Mouse (Mus musculus) myocyte (in vitro differentiated cells): Measurements from ENCODE around the gene Iqsec3. TPM values are rescaled to one million over a fixed set of nuclear protein-coding genes. Genes with fewer than 3 reads are reported as not detected.

Experiments used
- H3K27me3 ChIP-seq: one replicate; pipeline ENCODE4 v1.6.1; 2011; ENCODE audit not compliant: control insufficient read depth, insufficient read depth, insufficient read length
- H3K36me3 ChIP-seq: one replicate; pipeline ENCODE4 v1.6.1; 2011; ENCODE audit not compliant: control insufficient read depth, insufficient read depth
- H3K4me2 ChIP-seq: one replicate; pipeline ENCODE4 v1.6.1; 2011; ENCODE audit warnings: low read depth, control low read depth
- H3K4me3 ChIP-seq: one replicate; pipeline ENCODE4 v1.5.1; 2011; ENCODE audit warnings: mild to moderate bottlenecking, control low read depth, moderate library complexity
- H3K79me2 ChIP-seq: one replicate; pipeline ENCODE4 v1.6.1; 2011; ENCODE audit not compliant: control insufficient read depth, insufficient read depth
- H3ac ChIP-seq: one replicate; pipeline ENCODE4 v1.6.1; 2011; ENCODE audit not compliant: control insufficient read depth, insufficient read length
- CEBPB ChIP-seq: IDR thresholded peaks from 2 replicates; pipeline ENCODE4 v1.6.1; 2011; ENCODE audit warnings: mild to moderate bottlenecking, moderate library complexity; ENCODE audit not compliant: poor library complexity, insufficient read depth, severe bottlenecking
- E2F4 ChIP-seq: IDR thresholded peaks from one replicate; pipeline ENCODE4 v1.6.1; 2011; ENCODE audit warnings: mild to moderate bottlenecking, control low read depth, moderate library complexity; ENCODE audit not compliant: insufficient read depth
- MAX ChIP-seq: IDR thresholded peaks from one replicate; pipeline ENCODE4 v1.6.1; 2011; ENCODE audit warnings: low read depth, mild to moderate bottlenecking, control low read depth
- MYOD1 ChIP-seq, 3 experiments: IDR thresholded peaks; one replicate each; pipeline ENCODE4 v1.6.1; 2011; ENCODE audit warnings: control low read depth in 2 of 3, low read depth in 2 of 3, mild to moderate bottlenecking in 2 of 3, moderate library complexity in 1 of 3; ENCODE audit not compliant: insufficient read length in 2 of 3, control insufficient read depth in 1 of 3
- MYOG ChIP-seq, 3 experiments: IDR thresholded peaks; one replicate each; pipeline ENCODE4 v1.6.1; 2011; ENCODE audit warnings: control low read depth in 2 of 3, low read depth in 2 of 3, mild to moderate bottlenecking in 2 of 3; ENCODE audit not compliant: insufficient read length in 2 of 3, control insufficient read depth in 1 of 3, insufficient read depth in 1 of 3
- POLR2A ChIP-seq: IDR thresholded peaks from one replicate; pipeline ENCODE4 v1.6.1; 2011; ENCODE audit warnings: low read depth, mild to moderate bottlenecking, control low read depth, moderate library complexity; ENCODE audit not compliant: insufficient read length
- POLR2AphosphoS2 ChIP-seq: IDR thresholded peaks from one replicate; pipeline ENCODE4 v1.6.1; 2011; ENCODE audit warnings: low read depth, control low read depth; ENCODE audit not compliant: insufficient read length
- REST ChIP-seq: IDR thresholded peaks from one replicate; pipeline ENCODE4 v1.6.1; 2011; ENCODE audit warnings: mild to moderate bottlenecking, control low read depth, moderate library complexity; ENCODE audit not compliant: insufficient read depth, insufficient read length
- SRF ChIP-seq: IDR thresholded peaks from one replicate; pipeline ENCODE4 v1.6.1; 2011; ENCODE audit warnings: low read depth; ENCODE audit not compliant: control insufficient read depth, insufficient read length
- TCF12 ChIP-seq: IDR thresholded peaks from one replicate; pipeline ENCODE4 v1.6.1; 2011; ENCODE audit warnings: mild to moderate bottlenecking, control low read depth; ENCODE audit not compliant: poor library complexity, insufficient read depth, severe bottlenecking
- TCF3 ChIP-seq: IDR thresholded peaks from one replicate; pipeline ENCODE4 v1.6.1; 2011; ENCODE audit warnings: low read depth, control low read depth; ENCODE audit not compliant: insufficient read length
- USF1 ChIP-seq: IDR thresholded peaks from one replicate; pipeline ENCODE4 v1.6.1; 2011; ENCODE audit warnings: low read depth, mild to moderate bottlenecking, control low read depth, moderate library complexity
- polyA plus RNA-seq: library from polyadenylated mRNA; unstranded; fragments of >200 nt; fragmentation: generic; extraction: Trizol; gene quantifications from one replicate; pipeline ENCODE4 v1.2.1, GENCODE M21; 2012; ENCODE audit warnings: missing spikeins

Iqsec3 gene
- polyA plus RNA-seq, 1 experiment = 0.25 TPM

GRCm38 (mm10) chr6:121472273-121472672, 1.2 kb downstream of the Iqsec3 start:
- Histone ChIP-seq H3K36me3 (no peaks in the 10 kb centered on the region), H3ac (no peak overlapping the region), H3K27me3 (no peaks in the 10 kb centered on the region), H3K4me3 (no peak overlapping the region), H3K4me2 (no peak overlapping the region), H3K79me2 (no peaks in the 10 kb centered on the region)
- TF ChIP-seq REST (no peak), USF1 (no peak), MYOG (IDR thresholded peaks at IDR 0.05; ENCODE audit: control insufficient read depth in 1 of 3, insufficient read depth in 1 of 3, insufficient read length in 2 of 3, low read depth in 2 of 3) (no peak), TCF3 (no peak), TCF12 (no peak), POLR2AphosphoS2 (no peak), CEBPB (no peak), MAX (no peak), E2F4 (no peak), SRF (no peak), MYOD1 (IDR thresholded peaks at IDR 0.05; ENCODE audit: control insufficient read depth in 1 of 3, insufficient read length in 2 of 3, low read depth in 2 of 3) (no peak), POLR2A (no peak)

GRCm38 (mm10) chr6:121468235-121468634, 5.2 kb downstream of the Iqsec3 start:
- no peaks in the 10 kb centered on the region for H3K27me3 ChIP-seq
- H3K36me3 ChIP-seq = no peaks in the 10 kb centered on the region
- no peak overlapping the region for H3K4me3 ChIP-seq
- no peak overlapping the region for H3K4me2 ChIP-seq
- no peak for TF ChIP-seq REST
- TF ChIP-seq POLR2A = no peak
- no peak for TF ChIP-seq MAX
- no peak for TF ChIP-seq MYOG (IDR thresholded peaks at IDR 0.05; ENCODE audit: control insufficient read depth in 1 of 3, insufficient read depth in 1 of 3, insufficient read length in 2 of 3, low read depth in 2 of 3)
- TF ChIP-seq MYOD1 (IDR thresholded peaks at IDR 0.05; ENCODE audit: control insufficient read depth in 1 of 3, insufficient read length in 2 of 3, low read depth in 2 of 3) = no peak
- TF ChIP-seq USF1 = no peak
- no peak for TF ChIP-seq TCF12
- TF ChIP-seq CEBPB = no peak
- no peak for TF ChIP-seq TCF3
- TF ChIP-seq POLR2AphosphoS2 = no peak
- no peak for TF ChIP-seq E2F4
- no peak for TF ChIP-seq SRF
- no peaks in the 10 kb centered on the region for H3K79me2 ChIP-seq
- H3ac ChIP-seq = no peak overlapping the region

GRCm38 (mm10) chr6:121462628-121463340, 10.7 kb downstream of the Iqsec3 start:
- Histone ChIP-seq H3K4me3 (no peak overlapping the region), H3K36me3 (no peaks in the 10 kb centered on the region), H3K4me2 (no peak overlapping the region), H3K27me3 (no peaks in the 10 kb centered on the region), H3K79me2 (no peaks in the 10 kb centered on the region), H3ac (no peak overlapping the region)
- TF ChIP-seq E2F4 = no peak
- no peak for TF ChIP-seq REST

- Histone ChIP-seq H3K27me3 (no peaks in the 10 kb centered on the region), H3K36me3 (no peaks in the 10 kb centered on the region), H3K4me3 (no peak overlapping the region), H3K4me2 (no peak overlapping the region), H3ac (no peak overlapping the region), H3K79me2 (no peaks in the 10 kb centered on the region)
- TF ChIP-seq REST (no peak), E2F4 (no peak), CEBPB (no peak), SRF (no peak), TCF12 (no peak), POLR2A (no peak), TCF3 (no peak), MAX (no peak), MYOD1 (IDR thresholded peaks at IDR 0.05; ENCODE audit: control insufficient read depth in 1 of 3, insufficient read length in 2 of 3, low read depth in 2 of 3) (no peak), USF1 (no peak), POLR2AphosphoS2 (no peak), MYOG (IDR thresholded peaks at IDR 0.05; ENCODE audit: control insufficient read depth in 1 of 3, insufficient read depth in 1 of 3, insufficient read length in 2 of 3, low read depth in 2 of 3) (no peak)
These were observed 16.1 kb downstream of the Iqsec3 start for GRCm38 (mm10) chr6:121457381-121457780.

GRCm38 (mm10) chr6:121456651-121457050, 16.8 kb downstream of the Iqsec3 start:
- Histone ChIP-seq H3ac (no peak overlapping the region), H3K4me3 (no peak overlapping the region), H3K36me3 (no peaks in the 10 kb centered on the region), H3K27me3 (no peaks in the 10 kb centered on the region), H3K4me2 (no peak overlapping the region), H3K79me2 (no peaks in the 10 kb centered on the region)
- TF ChIP-seq TCF12 (no peak), MYOD1 (IDR thresholded peaks at IDR 0.05; ENCODE audit: control insufficient read depth in 1 of 3, insufficient read length in 2 of 3, low read depth in 2 of 3) (no peak), POLR2A (no peak), CEBPB (no peak), POLR2AphosphoS2 (no peak), MYOG (IDR thresholded peaks at IDR 0.05; ENCODE audit: control insufficient read depth in 1 of 3, insufficient read depth in 1 of 3, insufficient read length in 2 of 3, low read depth in 2 of 3) (no peak), MAX (no peak), SRF (no peak), REST (no peak)
